Mouse (Mus musculus): Measurements from ENCODE around the gene Daam2. TPM values are rescaled to one million over a fixed set of nuclear protein-coding genes. Genes with fewer than 3 reads are reported as not detected.

Gene Daam2
- polyA plus RNA-seq, 1 experiment from 2014 or later, result 3.9 TPM

GRCm38 (mm10) chr17:49531661-49532060, 32.5 kb downstream of the Daam2 start:
- no peak overlapping the region for H3K27ac ChIP-seq
- H3K27me3 ChIP-seq, result no peaks in the 10 kb centered on the region
- no peak overlapping the region for H3K9ac ChIP-seq
- H3K4me1 ChIP-seq (replicated peaks), result peaks cover 17% of the 10 kb centered on the region
- no peak overlapping the region for H3K4me2 ChIP-seq
- ATAC-seq (replicated peaks; ENCODE audit: insufficient number of reproducible peaks, insufficient read depth, low FRiP score, low read depth), result no peak
- no peaks in the 10 kb centered on the region for H3K36me3 ChIP-seq
- H3K9me3 ChIP-seq (replicated peaks), result no peaks in the 10 kb centered on the region
- 73% methylated on average over 5 of the region's 5 CpGs for WGBS
- no peak overlapping the region for H3K4me3 ChIP-seq

DNA sequence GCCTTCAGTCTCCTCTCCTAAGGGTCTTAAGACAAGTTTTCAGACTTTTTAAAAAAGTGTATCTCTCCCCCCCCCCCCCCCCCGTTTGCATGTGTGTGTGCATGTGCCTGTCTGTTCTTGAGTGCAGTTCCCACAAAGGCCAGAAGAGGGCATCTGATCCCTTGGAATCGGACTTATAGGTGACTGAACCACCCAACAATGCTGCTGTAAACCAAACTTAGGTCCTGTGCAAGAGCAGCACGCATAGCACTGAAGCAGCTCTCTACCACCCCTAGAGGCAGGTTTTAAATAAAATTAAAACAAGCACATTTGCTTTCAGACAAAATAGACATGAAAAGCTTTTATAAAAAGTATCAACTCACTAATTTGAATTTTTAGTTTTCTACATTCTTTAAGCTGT, 33.9 kb downstream of the Daam2 start:
- H3K9ac ChIP-seq, result no peak overlapping the region
- no peak overlapping the region for H3K27ac ChIP-seq
- no peak overlapping the region for H3K4me2 ChIP-seq
- ATAC-seq (replicated peaks; ENCODE audit: insufficient number of reproducible peaks, insufficient read depth, low FRiP score, low read depth), result no peak
- H3K4me1 ChIP-seq (replicated peaks), result peaks cover 10% of the 10 kb centered on the region
- no peaks in the 10 kb centered on the region for H3K27me3 ChIP-seq
- no peak overlapping the region for H3K4me3 ChIP-seq
- 34% methylated on average over 3 of the region's 3 CpGs for WGBS
- H3K9me3 ChIP-seq (replicated peaks), result no peaks in the 10 kb centered on the region
- no peaks in the 10 kb centered on the region for H3K36me3 ChIP-seq

DNA sequence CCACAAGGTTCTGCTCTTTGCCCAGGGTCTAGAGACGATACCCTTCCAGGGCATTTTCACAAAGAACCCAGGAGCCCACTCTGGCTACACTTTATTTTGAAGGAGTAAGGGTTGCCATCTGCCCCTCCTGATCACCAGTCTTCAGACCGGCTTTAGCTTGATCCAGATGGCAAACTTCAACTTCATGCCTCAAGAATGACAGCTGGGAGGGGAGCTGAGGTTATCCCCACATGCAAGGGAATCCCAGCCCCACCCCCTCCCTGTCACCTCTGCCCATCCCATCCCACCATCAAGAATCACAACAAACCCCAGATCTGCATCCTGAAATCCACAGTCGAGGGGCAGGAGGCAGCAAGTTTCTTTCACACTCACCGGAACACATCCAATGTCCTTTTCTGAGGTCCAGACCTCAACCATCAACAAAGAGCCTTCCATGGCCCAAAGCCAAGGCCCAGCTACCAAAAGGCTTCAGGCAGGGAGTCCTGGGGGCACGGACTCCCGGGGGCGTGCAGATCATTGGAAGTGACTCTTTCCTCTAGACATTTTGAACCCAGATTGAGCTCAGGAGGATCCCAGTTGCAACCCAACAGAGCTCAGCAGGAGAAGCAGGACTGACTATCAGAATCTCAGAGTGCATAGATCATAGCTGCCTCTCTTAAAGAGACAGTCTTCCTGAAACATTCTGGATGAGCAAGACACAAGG, 35.5 kb downstream of the Daam2 start:
- H3K4me1 ChIP-seq (replicated peaks), result peaks cover 6% of the 10 kb centered on the region
- H3K9me3 ChIP-seq (replicated peaks), result no peaks in the 10 kb centered on the region
- WGBS, result 41% methylated on average over 7 of the region's 7 CpGs
- H3K9ac ChIP-seq, result no peak overlapping the region
- no peak overlapping the region for H3K4me3 ChIP-seq
- no peaks in the 10 kb centered on the region for H3K27me3 ChIP-seq
- H3K36me3 ChIP-seq, result no peaks in the 10 kb centered on the region
- no peak overlapping the region for H3K27ac ChIP-seq
- H3K4me2 ChIP-seq, result no peak overlapping the region
- ATAC-seq (replicated peaks; ENCODE audit: insufficient number of reproducible peaks, insufficient read depth, low FRiP score, low read depth), result no peak

DNA sequence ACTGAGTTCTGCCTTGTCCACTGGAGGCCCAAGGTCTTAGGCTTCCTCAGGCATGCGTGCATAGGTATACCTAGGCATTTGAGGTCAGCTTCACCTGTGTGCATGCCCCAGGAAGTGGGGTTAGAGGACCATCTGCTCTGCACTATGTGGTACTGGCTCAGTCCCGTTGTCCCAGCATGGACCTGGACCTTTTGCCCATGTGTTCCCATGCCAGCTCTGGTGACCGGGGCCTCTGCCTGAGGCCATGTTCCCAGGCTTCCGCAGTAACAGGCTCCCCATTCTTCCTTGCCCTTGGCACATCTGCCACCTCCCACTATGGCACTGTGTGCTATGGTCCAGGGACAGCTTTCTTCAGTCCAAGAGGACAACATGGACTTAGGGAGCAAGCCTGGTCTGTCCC, 36.1 kb downstream of the Daam2 start:
- WGBS, result 86% methylated on average over 4 of the region's 4 CpGs
- ATAC-seq (replicated peaks; ENCODE audit: insufficient number of reproducible peaks, insufficient read depth, low FRiP score, low read depth), result no peak
- no peaks in the 10 kb centered on the region for H3K9me3 ChIP-seq (replicated peaks)
- peaks cover 6% of the 10 kb centered on the region for H3K4me1 ChIP-seq (replicated peaks)
- H3K27ac ChIP-seq, result no peak overlapping the region
- no peak overlapping the region for H3K4me3 ChIP-seq
- no peak overlapping the region for H3K9ac ChIP-seq
- H3K36me3 ChIP-seq, result no peaks in the 10 kb centered on the region
- H3K27me3 ChIP-seq, result no peaks in the 10 kb centered on the region
- no peak overlapping the region for H3K4me2 ChIP-seq

- no peaks in the 10 kb centered on the region for H3K9me3 ChIP-seq (replicated peaks)
- ATAC-seq (replicated peaks; ENCODE audit: insufficient number of reproducible peaks, insufficient read depth, low FRiP score, low read depth), result no peak
- no peak overlapping the region for H3K4me2 ChIP-seq
- no peak overlapping the region for H3K27ac ChIP-seq
- H3K36me3 ChIP-seq, result no peaks in the 10 kb centered on the region
- H3K27me3 ChIP-seq, result no peaks in the 10 kb centered on the region
- 91% methylated on average over 5 of the region's 5 CpGs for WGBS
- H3K9ac ChIP-seq, result no peak overlapping the region
- peaks cover 6% of the 10 kb centered on the region for H3K4me1 ChIP-seq (replicated peaks)
- H3K4me3 ChIP-seq, result no peak overlapping the region
These were observed 37.6 kb downstream of the Daam2 start for GRCm38 (mm10) chr17:49526566-49526965.

GRCm38 (mm10) chr17:49525911-49526310, 38.2 kb downstream of the Daam2 start:
- no peak overlapping the region for H3K27ac ChIP-seq
- no peak for ATAC-seq (replicated peaks; ENCODE audit: insufficient number of reproducible peaks, insufficient read depth, low FRiP score, low read depth)
- H3K4me3 ChIP-seq, result no peak overlapping the region
- H3K9ac ChIP-seq, result no peak overlapping the region
- H3K36me3 ChIP-seq, result no peaks in the 10 kb centered on the region
- H3K4me1 ChIP-seq (replicated peaks), result peaks cover 6% of the 10 kb centered on the region
- H3K27me3 ChIP-seq, result no peaks in the 10 kb centered on the region
- no peak overlapping the region for H3K4me2 ChIP-seq
- 88% methylated on average over 4 of the region's 4 CpGs for WGBS
- H3K9me3 ChIP-seq (replicated peaks), result no peaks in the 10 kb centered on the region

GRCm38 (mm10) chr17:49524584-49524983, 39.6 kb downstream of the Daam2 start:
- Histone ChIP-seq H3K27me3 (no peaks in the 10 kb centered on the region), H3K4me2 (no peak overlapping the region), H3K36me3 (no peaks in the 10 kb centered on the region), H3K9me3 (replicated peaks) (no peaks in the 10 kb centered on the region), H3K27ac (no peak overlapping the region), H3K9ac (no peak overlapping the region), H3K4me3 (no peak overlapping the region), H3K4me1 (replicated peaks) (peaks cover 15% of the 10 kb centered on the region)
- no peak for ATAC-seq (replicated peaks; ENCODE audit: insufficient number of reproducible peaks, insufficient read depth, low FRiP score, low read depth)
- 66% methylated on average over 2 of the region's 2 CpGs for WGBS

GRCm38 (mm10) chr17:49522435-49522834, 41.7 kb downstream of the Daam2 start:
- no peak overlapping the region for H3K4me3 ChIP-seq
- no peaks in the 10 kb centered on the region for H3K27me3 ChIP-seq
- no peak overlapping the region for H3K4me2 ChIP-seq
- no peak for ATAC-seq (replicated peaks; ENCODE audit: insufficient number of reproducible peaks, insufficient read depth, low FRiP score, low read depth)
- H3K36me3 ChIP-seq, result no peaks in the 10 kb centered on the region
- WGBS, result 28% methylated on average over 2 of the region's 2 CpGs
- H3K9ac ChIP-seq, result no peak overlapping the region
- H3K27ac ChIP-seq, result no peak overlapping the region
- H3K9me3 ChIP-seq (replicated peaks), result no peaks in the 10 kb centered on the region
- peaks cover 21% of the 10 kb centered on the region for H3K4me1 ChIP-seq (replicated peaks)

DNA sequence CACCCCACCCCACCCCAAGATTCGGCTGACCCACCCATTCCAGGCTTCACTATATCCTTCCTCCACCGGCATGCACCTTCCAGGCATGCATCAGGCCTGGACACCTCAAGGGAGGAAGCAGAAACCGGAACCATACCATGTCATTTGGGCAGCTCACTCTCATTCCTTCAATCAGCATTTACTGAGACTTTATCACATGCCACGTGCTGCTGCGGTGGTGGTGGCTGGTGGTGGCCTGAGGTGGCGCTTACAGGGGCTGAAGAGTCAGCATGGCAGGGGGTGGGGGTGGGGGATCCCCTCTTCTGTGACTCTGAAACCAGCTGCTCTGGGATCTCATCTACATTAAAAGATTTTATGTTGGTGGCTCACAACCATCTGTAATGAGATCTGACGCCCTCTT, 42.1 kb downstream of the Daam2 start:
- H3K27me3 ChIP-seq, result no peaks in the 10 kb centered on the region
- 51% methylated on average over 7 of the region's 7 CpGs for WGBS
- H3K9me3 ChIP-seq (replicated peaks), result no peaks in the 10 kb centered on the region
- H3K4me3 ChIP-seq, result no peak overlapping the region
- no peak overlapping the region for H3K4me2 ChIP-seq
- H3K27ac ChIP-seq, result no peak overlapping the region
- H3K4me1 ChIP-seq (replicated peaks), result peaks cover 23% of the 10 kb centered on the region
- no peak for ATAC-seq (replicated peaks; ENCODE audit: insufficient number of reproducible peaks, insufficient read depth, low FRiP score, low read depth)
- H3K36me3 ChIP-seq, result no peaks in the 10 kb centered on the region
- H3K9ac ChIP-seq, result no peak overlapping the region

- WGBS, result 61% methylated on average over 6 of the region's 6 CpGs
- H3K4me1 ChIP-seq (replicated peaks), result peaks cover 33% of the 10 kb centered on the region
- no peak overlapping the region for H3K4me2 ChIP-seq
- ATAC-seq (replicated peaks; ENCODE audit: insufficient number of reproducible peaks, insufficient read depth, low FRiP score, low read depth), result no peak
- no peaks in the 10 kb centered on the region for H3K36me3 ChIP-seq
- H3K27me3 ChIP-seq, result no peaks in the 10 kb centered on the region
- H3K4me3 ChIP-seq, result no peak overlapping the region
- no peak overlapping the region for H3K9ac ChIP-seq
- H3K9me3 ChIP-seq (replicated peaks), result no peaks in the 10 kb centered on the region
- 0 out of 2 replicates have a peak overlapping the region, but pooled peaks have one; percentile 9 for H3K27ac ChIP-seq
These were observed 43.5 kb downstream of the Daam2 start for GRCm38 (mm10) chr17:49520674-49521073.

GRCm38 (mm10) chr17:49519576-49520247, 44.4 kb downstream of the Daam2 start:
- H3K9ac ChIP-seq, result no peak overlapping the region
- ATAC-seq (replicated peaks; ENCODE audit: insufficient number of reproducible peaks, insufficient read depth, low FRiP score, low read depth), result no peak
- peaks cover 35% of the 10 kb centered on the region for H3K4me1 ChIP-seq (replicated peaks)
- H3K9me3 ChIP-seq (replicated peaks), result no peaks in the 10 kb centered on the region
- no peak overlapping the region for H3K4me2 ChIP-seq
- no peaks in the 10 kb centered on the region for H3K36me3 ChIP-seq
- H3K4me3 ChIP-seq, result no peak overlapping the region
- no peaks in the 10 kb centered on the region for H3K27me3 ChIP-seq
- 68% methylated on average over 7 of the region's 7 CpGs for WGBS
- H3K27ac ChIP-seq, result 0 out of 2 replicates have a peak overlapping the region, but pooled peaks have one; percentile 9

- 25% methylated on average over 3 of the region's 3 CpGs for WGBS
- H3K27ac ChIP-seq, result no peak overlapping the region
- no peaks in the 10 kb centered on the region for H3K27me3 ChIP-seq
These were observed 47.1 kb downstream of the Daam2 start for GRCm38 (mm10) chr17:49517091-49517490.

More at GRCm38 (mm10) chr17:49517091-49517490, 47.1 kb downstream of the Daam2 start:
- Histone ChIP-seq H3K4me1 (replicated peaks) (peaks cover 44% of the 10 kb centered on the region), H3K9me3 (replicated peaks) (no peaks in the 10 kb centered on the region), H3K4me3 (no peak overlapping the region), H3K9ac (no peak overlapping the region), H3K36me3 (no peaks in the 10 kb centered on the region), H3K4me2 (no peak overlapping the region)
- no peak for ATAC-seq (replicated peaks; ENCODE audit: insufficient number of reproducible peaks, insufficient read depth, low FRiP score, low read depth)

Measured in heart, embryonic 15.5 days (tissue).